Mouse (Mus musculus) retina, embryonic 14.5 days (tissue): Measurements from ENCODE around the gene Rnf183.
A peak's percentile ranks its signal among the peaks of the same experiment; 100 is the strongest.

Experiments used
- DNase-seq: peaks from one replicate; pipeline ENCODE4 v3.0.0-alpha.2; 2015; ENCODE audit warnings: low spot score

The Rnf183 gene

GRCm38 (mm10) chr4:62430678-62431077 is 4.4 kb downstream of the Rnf183 start:
- no peak for DNase-seq

- DNase-seq: no peak
Observed at GRCm38 (mm10) chr4:62429616-62430015, 5.4 kb downstream of the Rnf183 start.

GRCm38 (mm10) chr4:62427978-62428758 is 6.9 kb downstream of the Rnf183 start:
- no peak for DNase-seq

DNA sequence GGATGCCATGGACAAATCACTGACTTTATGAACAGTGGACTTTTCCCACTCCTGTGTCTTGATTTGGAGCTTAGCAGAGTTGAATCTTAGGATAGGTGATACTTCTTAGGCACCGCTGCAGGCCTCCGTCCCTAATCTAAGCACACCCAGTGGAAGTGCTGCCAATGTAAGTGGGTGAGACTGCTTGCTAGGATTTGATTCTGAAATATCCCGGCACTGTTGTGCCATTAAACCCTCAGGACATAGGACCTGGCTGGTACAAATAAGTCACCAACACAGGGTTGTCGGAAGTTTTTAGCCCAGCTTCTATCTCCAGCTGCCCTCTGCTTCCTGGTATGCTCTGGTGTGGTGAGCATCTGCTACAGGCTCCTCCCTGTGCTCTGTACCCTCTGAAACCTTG is 9.2 kb downstream of the Rnf183 start:
- DNase-seq: no peak

- DNase-seq: no peak
Observed at GRCm38 (mm10) chr4:62419091-62419490, 16.0 kb downstream of the Rnf183 start.

- DNase-seq: no peak
Observed at GRCm38 (mm10) chr4:62418448-62418847, 16.6 kb downstream of the Rnf183 start.

DNA sequence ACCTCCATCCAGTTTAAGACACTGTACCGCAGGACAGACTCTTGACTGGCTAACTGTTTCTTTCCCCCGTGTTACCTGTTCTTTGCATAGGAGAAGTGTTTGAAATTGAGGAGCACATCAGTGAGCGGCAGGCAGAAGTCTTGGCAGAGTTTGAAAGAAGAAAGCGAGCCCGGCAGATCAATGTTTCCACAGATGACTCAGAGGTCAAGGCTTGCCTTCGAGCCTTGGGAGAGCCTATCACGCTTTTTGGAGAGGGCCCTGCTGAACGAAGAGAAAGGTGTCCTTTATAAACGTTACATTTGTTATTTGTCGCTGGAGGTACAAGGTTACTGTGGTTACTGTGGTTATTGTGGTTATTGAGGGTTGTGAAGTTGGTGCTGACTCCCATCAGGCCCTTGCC is 23.4 kb downstream of the Rnf183 start:
- no peak for DNase-seq

DNA sequence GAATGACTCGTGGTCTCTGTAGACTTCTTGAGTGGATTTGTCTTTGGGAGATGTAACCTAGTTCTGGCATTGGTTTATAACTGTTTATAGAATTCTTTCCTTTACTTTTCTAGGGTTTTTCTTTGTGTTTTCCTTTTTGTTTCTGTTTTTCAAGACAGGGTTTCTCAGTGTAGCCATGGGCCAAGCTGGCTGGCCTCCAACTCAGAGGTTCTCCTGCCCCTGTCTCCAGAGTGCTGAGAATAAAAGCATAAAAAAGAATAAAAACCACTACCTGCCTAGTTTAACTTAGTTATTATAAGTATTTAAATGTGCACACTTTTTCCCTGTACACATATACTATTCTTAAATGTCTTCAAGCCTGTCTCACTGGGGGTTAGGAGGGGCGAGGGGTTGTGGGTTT is 24.7 kb downstream of the Rnf183 start:
- no peak for DNase-seq

GRCm38 (mm10) chr4:62409615-62410014 is 25.4 kb downstream of the Rnf183 start:
- no peak for DNase-seq

GRCm38 (mm10) chr4:62408601-62409282 is 26.3 kb downstream of the Rnf183 start, which contains the start of the genes Cdc26 and Prpf4:
Gene Cdc26 (minus strand): TSS chr4:62408642.
Gene Prpf4 (plus strand): TSS chr4:62408797.
- DNase-seq: peak; percentile 100

- peak; percentile 70 for DNase-seq
Observed at GRCm38 (mm10) chr4:62407730-62408582, 27.1 kb downstream of the Rnf183 start.

DNA sequence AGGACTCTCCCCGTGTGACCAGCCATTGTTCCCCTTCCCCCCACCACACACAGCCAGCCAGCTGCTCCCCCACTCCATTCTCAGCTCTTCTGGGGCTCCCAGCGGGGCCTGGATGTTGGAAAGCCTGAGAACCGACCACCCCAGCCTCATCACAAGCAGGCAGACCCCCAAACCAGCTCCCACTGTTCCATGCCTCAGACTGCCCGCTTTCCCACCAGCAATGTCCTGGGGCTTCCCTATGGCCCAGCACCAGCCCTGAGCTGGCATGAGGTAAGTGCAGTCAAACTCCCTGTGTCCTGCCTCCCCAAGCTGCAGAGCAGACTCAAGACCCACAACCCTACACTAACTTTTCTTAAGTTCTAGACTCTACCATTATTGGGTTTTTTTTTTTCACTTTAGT is 28.9 kb downstream of the Rnf183 start:
- DNase-seq: no peak

- DNase-seq: no peak
Observed at GRCm38 (mm10) chr4:62398956-62399355, 36.1 kb downstream of the Rnf183 start.

DNA sequence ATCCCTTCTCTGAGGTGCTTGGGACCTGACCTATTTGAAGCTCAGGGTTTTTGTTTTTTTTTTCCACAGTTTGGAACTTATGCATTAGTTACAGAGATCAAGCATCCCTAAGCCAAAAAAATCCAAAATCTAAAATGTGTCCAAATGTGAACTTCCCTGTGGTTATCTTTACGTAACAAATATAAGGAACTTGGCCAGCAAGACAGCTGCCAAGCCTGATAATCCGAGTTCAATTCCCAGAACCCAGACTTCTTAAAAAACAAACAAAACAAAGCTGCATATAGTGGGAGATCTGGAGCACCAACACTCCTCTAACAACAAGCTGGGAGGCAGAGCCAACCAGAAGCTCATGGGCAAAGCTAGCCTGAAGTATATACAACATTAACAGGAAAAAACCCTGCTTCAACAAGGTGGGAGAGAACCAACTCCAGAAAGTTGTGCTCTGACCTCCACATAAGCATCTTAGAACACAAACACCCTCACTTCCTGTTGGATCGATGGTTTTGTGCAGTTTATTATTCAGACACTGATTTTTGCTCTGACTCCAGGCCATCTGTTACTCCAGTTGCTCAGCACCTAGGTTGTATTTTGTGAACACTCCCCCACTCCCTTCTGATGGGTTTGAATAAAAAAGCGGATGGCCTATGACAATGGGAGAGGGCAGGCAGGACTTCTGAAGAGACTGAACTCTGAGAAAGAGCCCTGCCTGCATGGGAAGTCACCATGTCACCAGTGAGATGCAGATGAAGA is 37.3 kb downstream of the Rnf183 start:
- no peak for DNase-seq

DNA sequence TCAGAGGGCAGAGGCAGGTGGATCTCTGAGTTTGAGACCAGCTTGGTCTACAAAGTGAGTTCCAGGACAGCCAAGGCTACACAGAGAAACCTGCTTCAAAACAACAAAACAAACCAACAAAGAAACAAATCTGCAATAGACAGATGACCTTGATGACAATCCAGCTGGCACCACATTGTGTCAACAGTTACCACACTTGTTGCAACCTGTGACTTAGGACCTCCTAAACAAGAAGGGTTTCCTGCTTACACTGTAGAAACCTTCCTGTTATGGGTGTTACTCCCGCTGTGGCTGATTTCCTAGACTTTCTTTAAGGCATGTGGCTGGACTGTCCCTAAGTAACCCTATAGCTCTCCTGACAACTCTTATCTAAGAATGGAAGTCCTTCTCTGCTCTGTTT is 39.2 kb downstream of the Rnf183 start:
- no peak for DNase-seq

GRCm38 (mm10) chr4:62393459-62393858 is 41.6 kb downstream of the Rnf183 start:
- no peak for DNase-seq

DNA sequence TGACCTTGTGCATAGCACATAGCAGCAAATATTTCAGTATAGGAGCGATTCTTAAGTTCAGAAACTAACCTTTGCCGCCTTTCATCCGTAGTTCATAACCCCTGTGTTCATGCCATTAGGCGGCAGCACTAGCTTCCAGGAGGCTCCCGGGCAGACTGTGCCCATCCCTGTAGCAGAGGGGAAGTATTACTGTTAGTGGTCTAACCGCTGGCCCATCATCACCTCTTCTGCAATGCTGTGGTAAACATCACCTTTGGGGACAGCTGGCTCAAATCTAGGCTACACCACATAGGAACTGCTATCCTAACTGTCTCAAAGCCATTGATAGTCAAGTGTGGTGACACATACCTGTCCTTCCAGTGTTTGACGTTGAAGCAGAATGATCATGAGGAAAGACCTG is 43.2 kb downstream of the Rnf183 start:
- DNase-seq: no peak

- no peak for DNase-seq
Observed at GRCm38 (mm10) chr4:62389592-62390512, 45.2 kb downstream of the Rnf183 start.

DNA sequence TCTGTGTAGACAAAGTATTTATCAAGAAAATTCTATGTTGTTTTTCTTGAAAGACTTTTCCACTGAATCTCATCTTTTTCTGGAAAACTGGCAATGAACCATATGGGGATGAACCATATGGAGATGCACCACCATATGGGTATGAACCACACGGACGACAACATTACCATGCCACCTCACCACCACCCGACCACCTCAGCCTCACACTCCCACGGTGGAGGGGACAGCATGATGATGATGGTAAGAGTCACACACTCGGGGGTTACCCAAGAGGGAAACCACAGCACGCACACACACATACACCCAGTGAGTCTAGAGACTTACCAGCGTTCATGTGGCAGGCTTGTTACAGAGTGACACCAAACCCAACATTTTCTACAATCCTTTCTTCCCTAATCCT is 49.6 kb downstream of the Rnf183 start:
- no peak for DNase-seq

DNA sequence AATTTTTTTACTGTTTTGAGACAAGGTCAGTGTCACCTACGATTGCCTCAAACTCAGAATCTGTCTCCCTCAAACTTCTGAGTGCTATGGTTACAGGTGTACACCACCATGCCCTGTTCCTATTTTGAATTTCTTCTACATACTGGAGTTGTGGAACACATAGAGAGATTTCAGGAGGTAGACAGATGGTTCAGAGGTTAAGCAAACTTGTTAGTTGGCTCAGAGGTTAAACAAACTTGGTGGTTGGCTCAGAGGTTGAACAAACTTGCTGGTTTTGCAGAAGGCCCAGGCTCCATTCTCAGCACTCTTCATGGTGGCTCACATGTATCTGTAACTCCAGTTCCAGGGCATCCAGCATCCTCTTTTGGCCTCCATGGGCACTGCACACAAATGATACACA is 50.9 kb downstream of the Rnf183 start:
- DNase-seq: no peak

- no peak for DNase-seq
Observed at GRCm38 (mm10) chr4:62383752-62384151, 51.3 kb downstream of the Rnf183 start.
